Mouse (Mus musculus) midbrain, postnatal 0 days (tissue): ENCODE data around the gene Arhgap8. TPM values are rescaled to one million over a fixed set of nuclear protein-coding genes. Genes with fewer than 3 reads are reported as not detected.

ENCODE experiments used
- ATAC-seq: fragments of 200-750 bp; cut with Nextera tagmentation; 2 replicates; pipeline ENCODE4 v1.8.0; 2017; ENCODE audit warnings: moderate number of reproducible peaks, mild to moderate bottlenecking, moderate TSS enrichment, moderate library complexity; ENCODE audit not compliant: low FRiP score
- DNase-seq: peaks from one replicate; pipeline ENCODE4 v3.0.0-alpha.2; 2015; ENCODE audit warnings: low spot score
- H3K27ac ChIP-seq: fragments of 300-500 bp; sonication (generic); 2 replicates; pipeline ENCODE4 v1.5.1; 2014; ENCODE audit warnings: low read depth, mild to moderate bottlenecking, low read length, mixed read lengths
- H3K27me3 ChIP-seq: fragments of 300-500 bp; sonication (generic); 2 replicates; pipeline ENCODE4 v1.6.1; 2014; ENCODE audit warnings: low read length, control low read depth, mixed read lengths; ENCODE audit not compliant: insufficient read depth
- H3K36me3 ChIP-seq: fragments of 300-500 bp; sonication (generic); 2 replicates; pipeline ENCODE4 v1.6.1; 2014; ENCODE audit warnings: low read length, control low read depth, mixed read lengths; ENCODE audit not compliant: insufficient read depth
- H3K4me1 ChIP-seq: fragments of 300-500 bp; sonication (generic); 2 replicates; pipeline ENCODE4 v1.6.1; 2014; ENCODE audit warnings: mild to moderate bottlenecking, control low read depth, antibody characterized with exemption, low read length, mixed read lengths; ENCODE audit not compliant: insufficient read depth
- H3K4me2 ChIP-seq: fragments of 300-500 bp; sonication (generic); 2 replicates; pipeline ENCODE4 v1.6.1; 2014; ENCODE audit warnings: low read depth, mild to moderate bottlenecking, low read length, mixed read lengths; ENCODE audit not compliant: poor library complexity, severe bottlenecking
- H3K4me3 ChIP-seq: fragments of 300-500 bp; sonication (generic); 2 replicates; pipeline ENCODE4 v1.5.1; 2014; ENCODE audit warnings: low read depth, mild to moderate bottlenecking, low read length, moderate library complexity
- H3K9ac ChIP-seq: fragments of 300-500 bp; sonication (generic); replicated peaks from 2 replicates; pipeline ENCODE4 v1.6.1; 2014; ENCODE audit warnings: mild to moderate bottlenecking, low read length, moderate library complexity, mixed read lengths; ENCODE audit not compliant: poor library complexity, severe bottlenecking
- H3K9me3 ChIP-seq: fragments of 300-500 bp; sonication (generic); 2 replicates; pipeline ENCODE4 v1.6.1; 2016; ENCODE audit warnings: low read length, control low read depth
- CTCF ChIP-seq: IDR thresholded peaks from 2 replicates; pipeline ENCODE4 v1.5.1; 2016; ENCODE audit warnings: antibody characterized with exemption, mild to moderate bottlenecking
- WGBS: fragments of 180-500 bp; shearing (Covaris S2); extraction: QIAGEN DNeasy Blood & Tissue Kit; methylation state at CpG from one replicate; pipeline ENCODE4 v1.1.7; 2014; 5-methylcytosine and 5-hydroxymethylcytosine counted together
- polyA plus RNA-seq: library from polyadenylated mRNA; unstranded; fragments of >200 nt; fragmentation: Nextera tagmentation; extraction: Ambion mirVana; gene quantifications from 2 replicates; pipeline ENCODE4 v1.2.1, GENCODE M21; 2015
- total RNA-seq: library from RNA; depleted of rRNA; stranded (reverse); fragments of >200 nt; gene quantifications from 2 replicates; pipeline ENCODE4 v1.2.3, GENCODE M21; 2014

The Arhgap8 gene
- total and polyA plus RNA-seq, 2 experiments from 2014 or later: 0.44 to 0.53 TPM

- no peak overlapping the region for H3K27ac ChIP-seq
- H3K9ac ChIP-seq: no peak overlapping the region
- no peaks in the 10 kb centered on the region for H3K4me1 ChIP-seq
- TF ChIP-seq CTCF: no peak
- H3K4me2 ChIP-seq: no peak overlapping the region
- DNase-seq: no peak
- H3K9me3 ChIP-seq: no peaks in the 10 kb centered on the region
- H3K4me3 ChIP-seq: no peak overlapping the region
- no peak for ATAC-seq
- 38% methylated on average over 1 of the region's 1 CpGs for WGBS
- no peaks in the 10 kb centered on the region for H3K36me3 ChIP-seq
- H3K27me3 ChIP-seq: no peaks in the 10 kb centered on the region
Observed at GRCm38 (mm10) chr15:84730893-84731292, 11.0 kb downstream of the Arhgap8 start.

GRCm38 (mm10) chr15:84731676-84732424 lies 12.0 kb downstream of the Arhgap8 start:
- no peak overlapping the region for H3K9ac ChIP-seq
- no peak for TF ChIP-seq CTCF
- ATAC-seq (no peak), DNase-seq (no peak)
- no peak overlapping the region for H3K27ac ChIP-seq
- H3K36me3 ChIP-seq: no peaks in the 10 kb centered on the region
- 67% methylated on average over 18 of the region's 18 CpGs for WGBS
- no peaks in the 10 kb centered on the region for H3K27me3 ChIP-seq
- no peaks in the 10 kb centered on the region for H3K4me1 ChIP-seq
- H3K9me3 ChIP-seq: no peaks in the 10 kb centered on the region
- no peak overlapping the region for H3K4me2 ChIP-seq
- no peak overlapping the region for H3K4me3 ChIP-seq

GRCm38 (mm10) chr15:84732425-84732749 lies 12.5 kb downstream of the Arhgap8 start:
- Histone ChIP-seq H3K36me3 (no peaks in the 10 kb centered on the region), H3K4me2 (no peak overlapping the region), H3K4me3 (no peak overlapping the region), H3K27me3 (no peaks in the 10 kb centered on the region), H3K9ac (no peak overlapping the region), H3K27ac (no peak overlapping the region), H3K4me1 (no peaks in the 10 kb centered on the region), H3K9me3 (no peaks in the 10 kb centered on the region)
- no peak for ATAC-seq
- no peak for DNase-seq
- TF ChIP-seq CTCF: no peak
- 71% methylated on average over 4 of the region's 4 CpGs for WGBS

GRCm38 (mm10) chr15:84736346-84736993 lies 16.6 kb downstream of the Arhgap8 start:
- DNase-seq: peak; percentile 73
- no peaks in the 10 kb centered on the region for H3K4me1 ChIP-seq
- no peak overlapping the region for H3K4me3 ChIP-seq
- H3K4me2 ChIP-seq: peak overlapping the region; percentile 12; the same call in 1 of the 2 replicates
- H3K9ac ChIP-seq: peak overlapping the region; percentile 44
- H3K27me3 ChIP-seq: no peaks in the 10 kb centered on the region
- peak; percentile 84 for ATAC-seq
- H3K27ac ChIP-seq: peak overlapping the region; percentile 62
- TF ChIP-seq CTCF: no peak
- no peaks in the 10 kb centered on the region for H3K36me3 ChIP-seq
- no peaks in the 10 kb centered on the region for H3K9me3 ChIP-seq
- WGBS: 47% methylated on average over 11 of the region's 11 CpGs

- H3K9ac ChIP-seq: no peak overlapping the region
- 25% methylated on average over 2 of the region's 4 CpGs for WGBS
- ATAC-seq (peak; percentile 21; the same call in 1 of the 2 replicates), DNase-seq (no peak)
- no peak for TF ChIP-seq CTCF
- H3K27ac ChIP-seq: peak overlapping the region; percentile 47; the same call in 1 of the 2 replicates
- H3K9me3 ChIP-seq: no peaks in the 10 kb centered on the region
- H3K4me2 ChIP-seq: no peak overlapping the region; the same call in 1 of the 2 replicates
- no peaks in the 10 kb centered on the region for H3K27me3 ChIP-seq
- no peak overlapping the region for H3K4me3 ChIP-seq
- H3K4me1 ChIP-seq: no peaks in the 10 kb centered on the region
- no peaks in the 10 kb centered on the region for H3K36me3 ChIP-seq
Observed at GRCm38 (mm10) chr15:84736994-84737346, 17.1 kb downstream of the Arhgap8 start.

GRCm38 (mm10) chr15:84738246-84738645 lies 18.4 kb downstream of the Arhgap8 start:
- DNase-seq: no peak
- Histone ChIP-seq H3K9me3 (no peaks in the 10 kb centered on the region), H3K4me2 (no peak overlapping the region), H3K4me3 (no peak overlapping the region), H3K27me3 (no peaks in the 10 kb centered on the region), H3K9ac (no peak overlapping the region), H3K4me1 (no peaks in the 10 kb centered on the region), H3K36me3 (no peaks in the 10 kb centered on the region), H3K27ac (no peak overlapping the region)
- WGBS: 82% methylated on average over 7 of the region's 7 CpGs
- ATAC-seq: no peak
- no peak for TF ChIP-seq CTCF
